Mouse (Mus musculus) natural killer cell, adult 2 months (primary cell): ENCODE measurements at regions not wholly inside any gene's neighbourhood (a gene's known extent, or its start where the extent isn't known, plus 50 kb on each side); places are given as distances from the start of the nearest gene placed in this dataset.

Source experiments
- DNase-seq, 2 experiments: peaks; one replicate each; pipeline ENCODE4 v3.0.0; 2022; ENCODE audit warnings: low spot score in 2 of 2

GRCm38 (mm10) chr2:9267675-9268074 is 613.4 kb upstream of the 4930412O13Rik start:
- no peak for DNase-seq

DNA sequence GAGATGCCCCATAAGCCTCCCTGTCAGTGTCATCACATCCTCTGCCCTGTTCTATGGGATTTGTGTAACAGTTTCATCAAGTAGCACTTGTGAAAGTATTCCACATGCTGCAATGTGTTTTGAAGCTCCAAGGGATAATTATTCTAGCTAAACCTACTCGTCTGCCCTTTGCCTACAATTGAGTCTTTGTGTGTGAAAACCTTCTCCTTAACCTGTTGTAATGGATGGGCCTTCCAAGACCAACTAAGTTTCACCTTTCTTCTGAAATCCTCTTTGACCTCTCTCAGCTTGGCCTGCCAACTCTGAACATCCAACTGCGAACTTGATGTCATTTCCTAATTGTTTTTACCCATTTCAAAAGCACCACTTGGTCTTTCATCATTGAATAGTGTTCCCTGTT is 597.6 kb upstream of the 4930412O13Rik start:
- DNase-seq, result no peak

DNA sequence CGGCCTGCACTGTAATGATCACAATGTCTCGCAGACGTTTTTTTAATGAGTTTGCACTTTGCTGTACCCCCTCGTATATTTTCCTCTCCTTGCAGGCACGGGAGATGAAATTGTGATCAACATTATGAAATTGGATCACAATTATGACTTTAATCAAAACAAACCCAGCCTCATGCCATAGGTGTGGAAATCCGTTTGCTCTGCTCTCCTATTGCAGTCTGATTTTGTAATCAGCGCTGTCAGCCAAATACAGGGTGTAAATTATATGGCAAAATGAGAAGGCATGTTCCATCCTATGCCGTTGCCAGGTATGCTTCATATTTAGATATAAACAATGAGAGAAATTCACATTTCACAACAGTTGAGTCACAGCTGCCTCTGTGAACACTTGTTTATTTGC is 595.3 kb upstream of the 4930412O13Rik start:
- DNase-seq, result no peak

DNA sequence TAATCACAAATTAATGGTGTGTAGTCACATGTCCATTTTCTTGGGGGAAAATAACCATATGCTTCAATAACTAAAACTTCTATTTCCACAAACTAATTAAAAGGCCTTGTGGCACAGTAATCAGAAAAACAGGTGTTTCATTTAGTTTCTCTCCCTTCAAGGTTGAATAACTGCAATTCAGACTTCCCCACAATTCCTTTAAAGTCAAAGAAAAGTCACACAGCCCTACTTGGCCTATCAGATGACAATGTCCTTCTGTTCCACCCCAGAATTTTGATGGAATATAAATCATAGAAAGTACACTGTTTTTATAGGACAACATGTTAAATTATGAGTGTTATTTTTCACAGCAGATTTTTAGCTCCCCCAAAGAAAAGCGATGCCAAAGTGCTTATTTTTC is 594.0 kb upstream of the 4930412O13Rik start:
- no peak for DNase-seq

- no peak for DNase-seq
Measured at GRCm38 (mm10) chr2:9287623-9288022, 593.4 kb upstream of the 4930412O13Rik start.

DNA sequence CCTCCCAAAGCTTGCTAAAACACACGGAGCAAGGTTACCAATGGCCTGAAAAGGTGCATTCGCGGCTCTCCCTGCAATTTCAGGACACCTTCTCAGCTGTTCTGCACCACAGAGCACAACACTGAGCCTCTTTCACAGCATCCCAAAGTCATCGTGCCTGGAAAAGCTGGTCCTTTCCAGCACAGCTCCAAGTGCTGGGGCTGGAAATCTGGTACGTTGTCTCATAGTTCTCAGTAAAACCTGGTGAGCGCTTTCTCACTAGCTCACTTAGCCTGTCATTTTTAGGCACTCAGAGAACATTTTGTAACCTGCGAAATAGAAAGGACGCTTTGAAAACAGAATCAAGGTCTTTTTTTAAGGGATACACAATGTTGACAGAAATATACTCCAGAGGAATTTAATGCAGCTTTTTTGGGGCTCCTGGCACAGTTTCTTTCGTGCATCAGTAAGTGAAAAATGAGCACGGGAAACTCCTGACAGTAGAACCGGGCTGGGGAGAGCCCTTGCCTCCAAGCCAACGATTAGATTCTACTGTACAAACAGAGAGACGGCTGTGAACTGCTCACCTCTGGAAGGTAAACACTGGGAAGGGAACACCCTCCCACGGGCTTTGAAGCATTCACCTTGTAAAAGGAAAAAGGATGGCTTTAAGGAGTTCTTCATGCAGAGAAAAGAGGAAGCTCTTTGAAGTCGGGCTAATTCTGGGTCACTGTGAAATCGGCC is 549.3 kb upstream of the 4930412O13Rik start:
- no peak for DNase-seq

- no peak for DNase-seq
Measured at GRCm38 (mm10) chr2:9348982-9349381, 532.1 kb upstream of the 4930412O13Rik start.

- no peak for DNase-seq
Measured at GRCm38 (mm10) chr2:9349994-9350393, 531.1 kb upstream of the 4930412O13Rik start.

DNA sequence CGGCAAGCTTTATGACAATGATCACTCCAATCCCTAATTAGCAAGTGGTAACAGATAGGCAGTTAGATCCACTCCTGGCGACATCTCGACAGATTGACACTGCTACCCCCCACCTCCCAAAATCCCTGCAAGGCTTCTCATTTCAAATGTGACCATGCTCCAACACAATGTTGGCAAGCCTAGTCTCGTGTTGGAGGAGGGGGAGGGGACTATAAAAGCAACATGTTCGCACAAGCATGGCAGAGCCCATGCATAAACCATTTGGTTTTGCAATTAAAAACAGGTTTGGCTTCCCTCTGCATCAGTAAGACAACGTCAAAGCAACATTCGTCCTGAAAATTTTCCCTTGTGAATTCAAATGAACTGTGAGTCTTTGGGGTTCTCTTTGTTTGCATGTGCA is 528.9 kb upstream of the 4930412O13Rik start:
- DNase-seq, result no peak

DNA sequence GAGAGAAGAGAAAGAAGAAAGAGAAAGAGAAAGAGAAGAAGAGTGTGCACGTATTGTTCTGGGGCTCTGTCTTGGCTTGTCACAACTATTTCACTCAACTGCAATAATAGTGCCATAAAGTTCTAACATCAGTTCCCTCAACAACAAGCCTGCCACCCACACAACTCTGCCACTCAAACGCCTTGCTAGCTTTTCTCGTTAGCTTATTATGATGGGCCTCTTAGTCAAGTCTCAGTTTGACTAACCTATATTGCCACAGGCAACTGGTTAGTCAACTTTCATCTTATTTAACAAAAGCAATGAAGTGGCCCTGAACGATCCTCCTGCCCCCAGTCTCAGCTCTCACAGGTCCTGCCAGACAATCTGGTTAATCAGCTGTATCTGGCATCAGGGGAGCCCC is 521.0 kb upstream of the 4930412O13Rik start:
- DNase-seq, result no peak

- no peak for DNase-seq
Measured at GRCm38 (mm10) chr2:9367801-9368584, 513.1 kb upstream of the 4930412O13Rik start.

GRCm38 (mm10) chr2:9369572-9369971 is 511.5 kb upstream of the 4930412O13Rik start:
- no peak for DNase-seq

DNA sequence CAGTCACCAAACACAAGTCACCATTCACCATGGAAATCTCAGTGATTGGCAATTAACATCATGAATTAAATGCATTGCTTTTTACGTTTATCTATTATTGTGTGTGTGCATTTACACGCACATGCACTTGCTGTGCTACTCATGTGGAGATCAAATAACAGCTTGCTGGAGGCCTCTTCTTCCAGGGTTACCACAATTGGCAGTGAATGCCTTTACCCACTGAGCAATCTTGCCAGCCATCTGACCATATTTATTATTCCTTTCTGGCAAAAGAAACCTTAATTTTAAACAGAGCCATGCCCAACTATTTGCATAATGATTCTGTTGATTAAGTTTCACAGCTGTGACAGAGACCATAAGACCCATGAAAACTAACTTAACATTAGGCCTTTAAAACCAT is 494.5 kb upstream of the 4930412O13Rik start:
- no peak for DNase-seq

DNA sequence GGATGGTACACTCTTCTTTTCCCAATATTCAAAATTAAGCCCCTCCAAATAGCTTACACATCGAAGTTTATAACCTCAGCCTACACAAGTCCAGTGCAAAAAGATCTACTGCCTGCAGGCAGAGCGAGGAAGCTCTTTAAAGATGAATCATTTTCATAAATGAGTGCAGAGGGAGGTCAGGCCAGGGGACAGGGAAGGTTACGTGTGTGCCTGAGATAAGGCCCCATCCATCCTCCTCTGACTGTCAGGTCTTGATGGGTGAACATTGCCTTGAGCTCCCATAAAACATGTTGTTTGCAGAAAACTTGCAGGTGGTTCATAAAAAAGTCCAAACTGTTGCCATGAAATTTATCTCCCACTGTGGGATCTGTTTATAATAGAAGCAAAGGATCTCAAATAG is 493.0 kb upstream of the 4930412O13Rik start:
- DNase-seq, result no peak

DNA sequence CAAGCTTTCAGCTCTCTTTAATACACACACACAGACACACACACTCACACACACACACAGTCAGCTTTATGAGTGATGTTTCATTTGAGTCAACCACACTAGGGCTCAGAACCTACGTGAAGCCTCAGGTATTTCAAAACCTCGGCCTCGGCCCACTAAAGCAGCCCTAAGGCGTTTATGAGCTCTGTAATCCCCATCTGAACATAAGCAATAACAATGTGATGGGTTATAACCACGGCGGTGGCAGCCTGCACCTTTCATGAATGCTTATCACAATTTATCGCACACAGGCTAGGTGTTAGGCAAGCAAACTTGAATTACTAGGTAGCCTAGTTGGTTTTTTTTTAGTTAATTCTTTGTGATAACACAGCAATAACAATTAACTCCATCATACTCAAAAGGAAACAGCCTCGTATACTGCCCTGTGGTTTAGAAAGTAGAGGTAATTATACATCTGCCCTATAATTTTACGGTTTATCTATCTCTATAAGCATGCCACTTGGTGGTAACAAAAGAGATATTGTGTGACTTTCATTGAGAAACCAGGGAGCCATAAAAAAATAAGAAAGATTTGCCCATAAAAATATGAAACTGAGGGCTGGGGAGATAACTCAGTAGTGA is 485.6 kb upstream of the 4930412O13Rik start:
- no peak for DNase-seq

GRCm38 (mm10) chr2:9401461-9401860 is 479.6 kb upstream of the 4930412O13Rik start:
- no peak for DNase-seq

DNA sequence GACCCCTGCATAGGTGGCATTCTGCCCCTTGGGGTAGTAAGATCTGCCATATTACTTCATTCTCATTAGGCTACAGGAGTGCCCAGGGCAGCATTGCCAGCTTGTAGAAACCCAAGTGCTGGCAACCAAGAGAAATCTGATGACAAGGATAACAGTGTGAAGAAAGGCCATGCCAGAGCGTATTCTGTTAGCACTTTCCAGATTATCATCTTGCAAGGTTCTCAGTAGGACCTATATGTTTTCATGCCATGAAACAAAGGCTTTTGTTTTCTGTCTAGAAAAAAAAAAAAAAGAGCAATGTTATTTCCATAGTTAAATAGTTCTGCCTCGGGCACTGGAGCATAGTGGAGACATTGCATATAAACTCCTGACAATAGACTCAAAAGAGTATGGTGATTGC is 478.8 kb upstream of the 4930412O13Rik start:
- no peak for DNase-seq

DNA sequence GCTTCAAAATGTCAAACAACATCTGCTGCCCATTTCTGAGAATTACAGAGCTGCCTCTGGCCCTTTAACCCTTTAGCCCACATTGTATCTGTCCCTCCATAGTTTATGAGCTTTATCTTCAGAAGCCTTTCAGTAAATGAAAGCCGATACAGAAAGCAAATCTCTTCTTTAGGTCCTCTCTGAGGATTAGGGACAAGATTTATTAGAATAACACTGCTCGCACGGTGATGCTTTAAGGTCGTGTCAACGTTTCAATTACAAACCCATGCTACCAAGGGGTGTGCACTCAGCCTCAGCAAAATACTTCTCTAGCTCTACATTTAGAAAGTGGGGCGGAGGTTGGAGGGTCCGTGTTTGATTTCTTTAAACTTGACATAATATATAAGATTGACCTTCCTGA is 472.0 kb upstream of the 4930412O13Rik start:
- DNase-seq, result no peak

- no peak for DNase-seq
Measured at GRCm38 (mm10) chr2:9422686-9423085, 458.4 kb upstream of the 4930412O13Rik start.

- no peak for DNase-seq
Measured at GRCm38 (mm10) chr2:9423534-9423933, 457.5 kb upstream of the 4930412O13Rik start.

GRCm38 (mm10) chr2:9433110-9433940 is 447.7 kb upstream of the 4930412O13Rik start:
- no peak for DNase-seq
